Mouse (Mus musculus) lung, adult 2 months (tissue): ENCODE data around the gene Serinc5.

Source experiments
- CTCF ChIP-seq: fragments of 200-500 bp; IDR thresholded peaks from 2 replicates; pipeline ENCODE4 v1.5.1; 2011; ENCODE audit warnings: mild to moderate bottlenecking, low read length, control low read depth; ENCODE audit not compliant: insufficient read depth
- POLR2A ChIP-seq: fragments of 200-500 bp; IDR thresholded peaks from 2 replicates; pipeline ENCODE4 v1.6.1; 2011; ENCODE audit warnings: low read depth, mild to moderate bottlenecking, control low read depth, low read length, borderline replicate concordance; ENCODE audit errors: extremely low read depth

DNA sequence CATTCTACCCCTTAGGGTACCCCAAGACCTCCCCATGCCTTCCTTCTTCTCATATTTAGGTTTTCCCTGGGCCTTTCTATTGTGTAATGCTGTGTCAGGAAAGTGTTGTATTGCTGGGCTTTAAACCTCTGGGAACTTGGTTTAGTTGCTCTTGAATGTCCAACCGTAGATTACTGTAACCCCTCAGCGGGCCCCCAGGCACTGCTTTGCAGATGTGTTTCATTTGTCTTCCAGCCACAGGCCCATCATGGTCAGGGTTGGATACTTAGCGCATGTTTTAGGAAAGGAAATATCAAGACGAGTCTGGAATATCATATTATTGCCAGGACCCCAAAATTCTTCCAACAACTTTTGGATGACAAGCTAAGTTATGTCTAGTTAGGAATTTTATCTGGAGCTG lies 110.1 kb downstream of the Serinc5 start:
- no peak for TF ChIP-seq CTCF
- no peak for TF ChIP-seq POLR2A
